Comparison of ENCODE assay signal across 8 mouse cellular contexts in the genomic region with DNA sequence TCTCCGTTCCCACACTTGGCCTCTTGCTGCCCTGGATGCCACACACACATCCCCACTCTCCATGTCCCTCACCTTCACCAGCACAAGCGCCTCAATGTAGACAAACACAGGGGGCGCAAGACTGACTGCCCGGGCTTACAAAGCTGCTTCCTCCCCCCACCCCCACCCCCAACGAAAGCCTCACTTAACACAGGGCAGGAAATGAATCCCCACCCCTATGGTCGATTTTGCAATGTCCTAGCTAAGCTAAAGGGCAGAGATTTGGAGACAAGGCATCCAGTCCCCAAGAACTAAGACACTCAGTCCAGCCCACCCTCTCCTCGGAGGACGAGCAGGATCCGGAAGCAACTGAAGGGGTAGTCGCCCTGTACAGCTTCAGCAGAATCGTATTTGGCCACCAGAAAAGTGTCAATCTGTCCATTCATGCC. TPM values are rescaled to one million over a fixed set of nuclear protein-coding genes. Genes with fewer than 3 reads are reported as not detected.
DNase-seq lines count a peak whose midpoint lies in the region; ATAC-seq lines count a peak whose summit lies in the region.

No protein-coding gene starts in this region.

- WGBS in embryonic facial prominence, embryonic 13.5 days = 2% methylated on average over 11 of the region's 11 CpGs
- 1% methylated on average over 11 of the region's 11 CpGs for WGBS in intestine, embryonic 16.5 days
- WGBS in midbrain, embryonic 10.5 days = 6% methylated on average over 11 of the region's 11 CpGs

- no peak overlapping the region for H3K27ac ChIP-seq in embryonic facial prominence, embryonic 13.5 days
- no peak overlapping the region for H3K27ac ChIP-seq in intestine, embryonic 16.5 days (ENCODE audit: low read length)
- peak overlapping the region; percentile 71 for H3K27ac ChIP-seq in midbrain, embryonic 10.5 days (replicated peaks)

- peaks cover 25% of the 10 kb centered on the region for H3K27me3 ChIP-seq in embryonic facial prominence, embryonic 13.5 days
- no peaks in the 10 kb centered on the region for H3K27me3 ChIP-seq in intestine, embryonic 16.5 days (replicated peaks; ENCODE audit: control insufficient read depth, insufficient read depth, low read length)
- peaks cover 50% of the 10 kb centered on the region for H3K27me3 ChIP-seq in midbrain, embryonic 10.5 days (ENCODE audit: low read depth, poor library complexity, severe bottlenecking)

- H3K4me3 ChIP-seq in embryonic facial prominence, embryonic 13.5 days = peak overlapping the region; percentile 44
- peak overlapping the region; percentile 42 for H3K4me3 ChIP-seq in intestine, embryonic 16.5 days (ENCODE audit: low read length)
- peak overlapping the region; percentile 56 for H3K4me3 ChIP-seq in midbrain, embryonic 10.5 days

- intact Hi-C loops in left cerebral cortex, postnatal 4 days (cut with DNase I) = loop anchor here (5.0 kb wide), 1 partner anchor 286 kb away; no protein-coding TSS in a partner anchor

- no peaks in the 10 kb centered on the region for H3K36me3 ChIP-seq in embryonic facial prominence, embryonic 13.5 days
- H3K36me3 ChIP-seq in intestine, embryonic 16.5 days (ENCODE audit: control insufficient read depth, insufficient read depth, low read length) = no peaks in the 10 kb centered on the region
- no peaks in the 10 kb centered on the region for H3K36me3 ChIP-seq in midbrain, embryonic 10.5 days

- peak overlapping the region; percentile 65 for H3K9ac ChIP-seq in embryonic facial prominence, embryonic 13.5 days
- H3K9ac ChIP-seq in intestine, embryonic 16.5 days (ENCODE audit: low read depth, low read length) = peak overlapping the region; percentile 49

- 0 out of 2 replicates have a peak, but pooled peaks have one; percentile 26 for ATAC-seq in embryonic facial prominence, embryonic 13.5 days (ENCODE audit: insufficient number of reproducible peaks, insufficient read depth, low FRiP score, low TSS enrichment, low read depth)
- ATAC-seq in intestine, embryonic 16.5 days = peak; percentile 44; the same call in 1 of the 2 replicates

- H3K9me3 ChIP-seq in embryonic facial prominence, embryonic 13.5 days = no peaks in the 10 kb centered on the region
- H3K9me3 ChIP-seq in intestine, embryonic 16.5 days (ENCODE audit: control insufficient read depth, low read length) = no peaks in the 10 kb centered on the region
- no peaks in the 10 kb centered on the region for H3K9me3 ChIP-seq in midbrain, embryonic 10.5 days (replicated peaks)

- peak; percentile 34 for DNase-seq in left cerebral cortex, postnatal 4 days
- no peak for DNase-seq in left cerebral cortex, adult 11 months (ENCODE audit: low spot score)
- peak; percentile 63 for DNase-seq in midbrain, embryonic 10.5 days (ENCODE audit: low spot score)
- DNase-seq in yolk sac, embryonic 10.5 days (ENCODE audit: low spot score) = peak; percentile 45
- no peak for DNase-seq in testis, postnatal 10 days (ENCODE audit: low spot score)
- no peak for DNase-seq in adrenal gland, postnatal 36 days

- peak overlapping the region; percentile 59 for H3K4me2 ChIP-seq in embryonic facial prominence, embryonic 13.5 days
- H3K4me2 ChIP-seq in intestine, embryonic 16.5 days (ENCODE audit: low read depth, low read length) = peak overlapping the region; percentile 52

- peaks cover 3% of the 10 kb centered on the region; the same call in 1 of the 2 replicates for H3K4me1 ChIP-seq in embryonic facial prominence, embryonic 13.5 days
- H3K4me1 ChIP-seq in intestine, embryonic 16.5 days (ENCODE audit: control insufficient read depth, insufficient read depth, low read length) = no peaks in the 10 kb centered on the region
- H3K4me1 ChIP-seq in midbrain, embryonic 10.5 days = peaks cover 19% of the 10 kb centered on the region

RNA-seq across cellular contexts. Expression of a gene that starts 32.3 kb away (rescaled TPM):
- under 1 TPM; 0.58 to 0.62 TPM for total RNA-seq in left cerebral cortex, postnatal 4 days (2021)
- polyA plus RNA-seq in embryonic facial prominence, embryonic 13.5 days (2015; fragmentation: Nextera tagmentation; extraction: Ambion mirVana) = 0.24 and 0.26 TPM in 2 replicates
- polyA plus RNA-seq in intestine, embryonic 16.5 days (2015; fragmentation: Nextera tagmentation; extraction: Ambion mirVana) = 0.28 and 0.34 TPM in 2 replicates
- polyA plus RNA-seq in midbrain, embryonic 10.5 days (2016; fragmentation: Nextera tagmentation; extraction: Ambion mirVana) = 0.43 and 0.54 TPM in 2 replicates
- under 1 TPM; 0.26 to 0.56 TPM for total RNA-seq in adrenal gland, postnatal 36 days (2021)

RNA-seq across cellular contexts. Expression of a gene that starts 32.5 kb away (rescaled TPM):
- total RNA-seq in left cerebral cortex, postnatal 4 days (2021) = 100 to 1,000 TPM; 153 to 159 TPM
- 3.8 and 4.7 TPM in 2 replicates for polyA plus RNA-seq in embryonic facial prominence, embryonic 13.5 days (2015; fragmentation: Nextera tagmentation; extraction: Ambion mirVana)
- 4.2 and 4.7 TPM in 2 replicates for polyA plus RNA-seq in intestine, embryonic 16.5 days (2015; fragmentation: Nextera tagmentation; extraction: Ambion mirVana)
- polyA plus RNA-seq in midbrain, embryonic 10.5 days (2016; fragmentation: Nextera tagmentation; extraction: Ambion mirVana) = 10.8 and 15.3 TPM in 2 replicates
- total RNA-seq in adrenal gland, postnatal 36 days (2021) = 100 to 1,000 TPM in 1 of 2 experiments, 10 to 100 TPM in 1; 55.1 to 109 TPM

Comparison
In these comparisons a context has a peak if more than half of its experiments do, and no peak if none do; other contexts are left out.
1. DNase-seq: peak in left cerebral cortex, postnatal 4 days (single experiment), midbrain, embryonic 10.5 days (single experiment) and yolk sac, embryonic 10.5 days (single experiment); none in left cerebral cortex, adult 11 months (single experiment), testis, postnatal 10 days (single experiment) and adrenal gland, postnatal 36 days (0 of 2).
2. Peak in every context shown above with its lines, with median percentiles within 50 percentile points of each other: H3K4me3 ChIP-seq.